Mouse (Mus musculus) gastrocnemius, postnatal 25 days (tissue): ENCODE data around the gene Olfr625-ps1. TPM values are rescaled to one million over a fixed set of nuclear protein-coding genes. Genes with fewer than 3 reads are reported as not detected.
"Not testable (repeated sequence)": the region's sequence is repeated elsewhere in the genome, so short reads cannot be mapped to it uniquely, and the experiment has no call there.

ENCODE experiments used
- DNase-seq: peaks from one replicate; pipeline ENCODE4 v3.0.0; 2022
- long read RNA-seq, 2 experiments: library from polyadenylated mRNA; stranded (forward); transcript quantifications; one replicate each; pipeline ENCODE4 v2.0.0; 2021
- total RNA-seq, 2 experiments: library from RNA; stranded (reverse); gene quantifications; 1 replicate in 1 of 2; 2 replicates in 1 of 2; pipeline ENCODE4 v1.2.3; 2021

The Olfr625-ps1 gene
- not detected for total RNA-seq
- long read RNA-seq, experiment 1: 0 reads
- long read RNA-seq, experiment 2: 0 reads

DNA sequence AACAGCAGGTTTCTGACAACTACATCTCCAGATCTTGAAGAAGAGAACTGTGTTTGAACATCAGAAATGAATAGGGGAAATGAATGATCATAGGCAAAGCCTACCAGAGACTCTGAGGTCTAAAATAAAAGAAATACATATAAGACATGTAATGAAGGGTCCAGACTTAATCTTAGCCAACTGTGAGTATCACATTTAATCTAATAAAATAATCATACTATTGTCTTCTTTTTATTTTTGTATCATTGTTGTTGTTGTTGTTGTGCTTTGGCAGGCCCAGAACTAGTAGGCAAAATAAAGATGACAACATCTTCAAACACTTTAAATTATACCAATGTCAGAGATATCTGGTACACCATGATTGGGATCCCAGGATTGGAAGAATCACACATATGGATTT, at the start of gene Olfr625-ps1:
Gene Olfr625-ps1, plus strand, starts transcription at position 301 of the 400 bp plus-strand sequence.
- DNase-seq: no peak

DNA sequence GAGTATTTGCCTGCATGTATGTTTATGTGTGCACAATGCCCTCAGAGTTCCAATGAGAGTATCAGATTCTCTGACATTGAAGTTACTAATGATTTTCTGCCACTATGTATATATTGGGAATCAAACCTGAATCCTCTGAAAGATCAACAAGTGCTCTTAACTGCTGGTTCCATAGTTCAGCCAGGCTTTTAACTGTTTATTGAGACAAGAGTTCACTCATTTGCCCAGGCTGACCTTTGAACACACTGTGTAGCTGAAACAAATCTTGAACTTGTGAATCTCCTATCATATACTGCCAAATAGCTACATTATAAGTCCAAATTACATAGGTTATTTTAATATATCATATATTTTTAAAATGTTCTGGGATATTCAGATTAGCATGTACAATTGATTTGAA, 45.7 kb upstream of the Olfr625-ps1 start:
- DNase-seq: no peak

DNA sequence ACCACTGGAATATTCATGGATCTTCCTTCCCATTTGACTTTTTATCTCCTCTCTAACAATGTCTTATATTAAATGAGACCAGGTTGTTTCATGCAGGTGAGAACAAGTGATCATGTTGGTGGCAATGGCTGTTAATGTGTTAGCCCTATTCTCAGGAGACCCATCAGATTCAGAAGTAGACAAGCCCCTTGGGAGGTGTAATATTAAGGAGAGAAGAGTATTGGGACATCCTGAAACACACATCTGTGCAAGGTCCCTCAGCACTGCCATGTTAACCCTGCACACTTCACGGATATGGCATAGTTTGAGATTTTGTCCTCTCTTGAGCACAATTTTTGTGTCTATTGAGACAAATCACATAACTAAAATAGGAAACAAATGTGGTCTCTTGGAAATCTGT, 39.9 kb upstream of the Olfr625-ps1 start, which contains the start of gene Olfr622:
Gene Olfr622, minus strand, starts transcription at position 101 of the 400 bp plus-strand sequence.
- no peak for DNase-seq

DNA sequence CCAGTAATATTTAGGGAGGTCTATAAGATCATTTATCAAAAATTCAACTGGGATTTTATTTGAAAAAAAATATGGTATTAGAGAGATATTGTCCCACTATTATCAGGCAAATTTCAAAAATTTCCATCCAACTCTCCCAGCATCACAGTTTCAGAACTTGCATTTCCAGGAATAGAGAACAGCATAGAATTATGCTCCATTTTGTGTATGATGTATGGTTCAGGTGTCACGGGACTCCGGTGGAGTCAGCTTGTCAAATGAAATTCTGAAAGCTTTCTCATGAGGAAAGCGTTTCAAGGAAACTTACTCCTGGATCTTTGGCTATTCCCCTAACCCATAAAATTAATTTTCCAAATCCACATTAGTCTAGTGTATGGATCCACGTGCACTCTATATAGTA, 38.5 kb upstream of the Olfr625-ps1 start:
- no peak for DNase-seq

DNA sequence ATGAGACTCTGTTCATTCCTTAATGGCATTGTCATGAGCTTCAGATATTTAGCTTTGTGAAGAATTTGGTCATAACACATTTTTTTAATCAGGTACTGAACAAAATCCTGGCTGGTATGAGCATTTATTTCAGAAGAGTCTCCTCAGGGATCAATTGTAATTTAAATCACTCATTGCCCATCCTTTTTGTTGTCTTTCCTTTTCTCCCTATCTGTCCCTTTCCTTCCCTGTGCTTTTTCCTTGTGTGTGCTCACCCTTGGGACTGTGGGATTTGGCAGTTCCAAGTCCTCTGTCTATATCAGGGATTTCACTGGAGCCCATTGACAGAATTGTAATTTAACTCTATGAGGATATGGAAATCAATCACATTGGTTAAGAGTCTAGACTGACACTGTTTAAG, 18.9 kb upstream of the Olfr625-ps1 start, which contains the start of gene Olfr623:
Gene Olfr623, minus strand, starts transcription at position 101 of the 400 bp plus-strand sequence.
- DNase-seq: no peak

DNA sequence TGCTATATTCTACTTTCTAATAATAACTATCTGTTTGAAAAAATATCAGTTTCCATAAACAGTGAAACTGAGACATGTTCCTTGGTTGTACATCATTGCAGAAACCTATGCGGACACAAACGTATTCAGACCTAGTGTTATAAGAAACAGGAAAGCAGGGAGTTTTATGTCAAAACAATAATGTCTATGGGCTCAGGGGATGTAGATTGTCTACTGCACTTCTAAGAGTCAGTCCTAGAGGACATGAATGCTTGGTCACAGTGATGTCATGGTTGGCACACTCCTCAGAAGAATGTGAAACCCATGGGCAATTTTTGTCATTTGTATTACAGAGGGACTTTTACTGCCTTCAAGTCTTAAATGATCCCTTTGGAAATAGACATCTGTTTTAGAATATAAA, 11.4 kb upstream of the Olfr625-ps1 start, which contains the start of gene Olfr624:
Gene Olfr624, minus strand, starts transcription at position 101 of the 400 bp plus-strand sequence.
- DNase-seq: no peak

DNA sequence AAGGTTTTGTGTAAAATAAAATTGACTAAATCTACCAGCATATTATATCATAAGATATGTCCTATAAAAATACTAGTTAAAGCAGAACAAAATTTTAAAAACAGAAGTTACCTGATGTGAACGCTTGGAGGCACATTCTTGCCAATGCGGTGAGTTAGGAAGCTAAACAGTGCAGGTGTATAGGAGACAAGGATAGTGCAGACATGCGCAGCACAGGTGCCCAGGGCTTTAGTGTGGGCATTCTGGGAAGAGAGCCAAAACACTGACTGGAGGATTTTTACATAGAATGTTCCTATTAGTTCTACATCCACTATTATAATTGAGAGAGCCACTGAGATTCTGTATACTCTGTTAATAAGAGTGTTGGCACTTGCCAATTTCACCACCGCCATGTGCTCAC, 16.9 kb downstream of the Olfr625-ps1 start:
- no peak for DNase-seq

DNA sequence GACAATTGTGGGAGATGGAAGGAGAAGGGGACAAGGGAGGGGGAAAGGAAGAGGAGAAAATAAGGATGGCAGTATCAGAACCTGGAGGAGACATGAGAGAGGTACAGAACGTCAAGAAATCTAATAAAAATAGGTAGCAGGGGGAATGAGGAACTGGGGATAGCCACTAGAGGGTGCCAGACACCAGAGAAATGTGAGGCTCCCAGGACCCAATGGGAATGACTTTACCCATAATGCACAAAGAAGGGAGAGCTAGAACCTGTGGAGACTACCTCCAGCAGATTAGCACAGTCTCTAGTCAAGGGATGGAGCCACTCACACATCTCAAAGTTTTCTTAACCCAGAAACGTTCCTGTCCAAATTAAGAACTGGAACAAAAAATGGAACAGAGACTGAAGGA, 29.5 kb downstream of the Olfr625-ps1 start:
- no peak for DNase-seq

DNA sequence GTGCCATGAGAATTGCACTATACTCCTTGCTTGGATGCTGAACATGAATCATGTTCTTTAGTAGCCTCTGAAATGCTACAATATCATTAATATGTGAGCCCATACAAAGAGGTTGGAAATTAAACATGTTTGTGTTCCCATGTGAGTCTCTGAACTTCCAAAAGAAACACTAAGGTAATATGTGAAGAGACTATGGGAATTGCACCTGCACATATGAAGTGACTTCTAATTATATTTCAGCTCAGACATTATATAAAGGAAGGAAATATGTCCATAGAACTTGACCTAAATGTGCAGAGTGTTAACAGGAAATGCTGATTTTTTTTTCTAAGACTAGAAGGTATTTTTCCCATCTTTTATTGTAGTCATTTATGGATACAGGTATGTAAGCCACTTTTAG, 31.9 kb downstream of the Olfr625-ps1 start, which contains the start of gene Olfr243:
Gene Olfr243, plus strand, starts transcription at position 301 of the 400 bp plus-strand sequence.
- DNase-seq: no peak

DNA sequence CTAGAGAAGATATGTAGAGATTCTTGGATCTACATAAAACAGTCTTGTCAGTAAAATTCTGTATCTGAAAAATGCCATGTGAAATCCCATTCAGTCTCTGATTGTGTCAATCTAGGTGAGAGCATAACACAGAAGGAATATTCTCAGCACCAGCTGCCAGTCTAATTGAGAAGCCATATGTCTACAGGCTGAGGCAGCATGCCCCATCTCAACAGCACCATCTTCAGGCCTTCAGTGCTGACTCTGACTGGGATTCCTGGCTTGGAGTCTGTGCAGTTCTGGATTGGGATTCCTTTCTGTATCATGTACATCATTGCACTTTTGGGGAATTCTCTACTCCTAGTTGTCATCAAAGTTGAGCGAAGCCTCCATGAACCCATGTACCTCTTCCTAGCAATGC, 33.9 kb downstream of the Olfr625-ps1 start:
- not testable (repeated sequence) for DNase-seq

DNA sequence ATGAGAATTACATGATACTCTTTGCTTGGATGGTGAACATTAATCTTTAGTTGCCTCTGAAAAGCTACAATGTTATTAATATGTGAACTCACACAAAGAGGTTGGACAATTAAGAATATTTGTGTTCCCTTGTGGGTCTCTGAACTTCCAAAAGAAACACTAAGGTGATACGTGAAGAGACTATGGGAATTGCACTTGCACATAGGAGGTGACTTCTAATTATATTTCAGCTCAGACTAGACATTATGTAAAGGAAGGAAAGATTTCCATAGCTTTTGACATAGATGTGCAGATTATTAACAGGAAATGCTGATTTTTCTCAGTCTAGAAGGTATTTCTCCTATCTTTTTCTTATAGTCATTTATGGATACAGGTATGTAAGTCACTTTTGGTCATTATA, 47.6 kb downstream of the Olfr625-ps1 start, which contains the start of gene Olfr628:
Gene Olfr628, plus strand, starts transcription at position 301 of the 400 bp plus-strand sequence.
- no peak for DNase-seq

Other genes with a start within 250 kb of the Olfr625-ps1 start
- gene Olfr605, start 237.3 kb upstream of the Olfr625-ps1 start, total RNA-seq: not detected
- gene Olfr606, start 233.7 kb upstream of the Olfr625-ps1 start, total RNA-seq: not detected
- gene Olfr607, start 218.6 kb upstream of the Olfr625-ps1 start, total RNA-seq: not detected
- gene Olfr608, start 212.8 kb upstream of the Olfr625-ps1 start, total RNA-seq: not detected
- gene Olfr609, start 184.7 kb upstream of the Olfr625-ps1 start, total RNA-seq: not detected
- gene Olfr610, start 170.6 kb upstream of the Olfr625-ps1 start, total RNA-seq: not detected
- not detected for gene Olfr611, start 161.9 kb upstream of the Olfr625-ps1 start, total RNA-seq
- not detected for gene Olfr612, start 140.0 kb upstream of the Olfr625-ps1 start, total RNA-seq
- not detected for gene Olfr613, start 134.6 kb upstream of the Olfr625-ps1 start, total RNA-seq
- gene Olfr615, start 126.6 kb upstream of the Olfr625-ps1 start, total RNA-seq: not detected
- not detected for gene Olfr616, start 113.6 kb upstream of the Olfr625-ps1 start, total RNA-seq
- gene Olfr617, start 109.7 kb upstream of the Olfr625-ps1 start, total RNA-seq: not detected
- not detected for gene Olfr618, start 92.6 kb upstream of the Olfr625-ps1 start, total RNA-seq
- gene Olfr619, start 82.1 kb upstream of the Olfr625-ps1 start, total RNA-seq: not detected
- not detected for gene Olfr620, start 70.2 kb upstream of the Olfr625-ps1 start, total RNA-seq
- not detected for gene Olfr622, start 40.0 kb upstream of the Olfr625-ps1 start, total RNA-seq
- gene Olfr623, start 19.0 kb upstream of the Olfr625-ps1 start, total RNA-seq: not detected
- gene Olfr624, start 11.5 kb upstream of the Olfr625-ps1 start, total RNA-seq: not detected
- not detected for gene Olfr243, start 32.0 kb downstream of the Olfr625-ps1 start, total RNA-seq
- gene Olfr628, start 47.7 kb downstream of the Olfr625-ps1 start, total RNA-seq: not detected
- gene Olfr629, start 62.2 kb downstream of the Olfr625-ps1 start, total RNA-seq: not detected
- not detected for gene Olfr630, start 74.6 kb downstream of the Olfr625-ps1 start, total RNA-seq
- gene Olfr69, start 88.9 kb downstream of the Olfr625-ps1 start, total RNA-seq: not detected
- not detected for gene Olfr68, start 97.0 kb downstream of the Olfr625-ps1 start, total RNA-seq
- not detected for gene Olfr67, start 109.1 kb downstream of the Olfr625-ps1 start, total RNA-seq
- gene Hbb-bt, start 131.3 kb downstream of the Olfr625-ps1 start, total RNA-seq: 100 to 1,000 TPM in 1 of 2 experiments, 10 to 100 TPM in 1; 60.5 to 281 TPM
- gene Hbb-bs, start 145.4 kb downstream of the Olfr625-ps1 start, total RNA-seq: 1,000 to 10,000 TPM in 1 of 2 experiments, 100 to 1,000 TPM in 1; 504 to 2,205 TPM
- not detected for gene Hbb-bh2, start 157.8 kb downstream of the Olfr625-ps1 start, total RNA-seq
- not detected for gene Hbb-bh1, start 160.4 kb downstream of the Olfr625-ps1 start, total RNA-seq
- gene Hbb-y, start 170.5 kb downstream of the Olfr625-ps1 start, total RNA-seq: not detected
- not detected for gene Olfr66, start 203.5 kb downstream of the Olfr625-ps1 start, total RNA-seq
- gene Olfr64, start 211.8 kb downstream of the Olfr625-ps1 start, total RNA-seq: not detected
- gene Olfr65, start 220.8 kb downstream of the Olfr625-ps1 start, total RNA-seq: not detected
- not detected for gene Olfr631, start 246.1 kb downstream of the Olfr625-ps1 start, total RNA-seq